Mouse (Mus musculus) kidney, embryonic 16.5 days (tissue): ENCODE results near the gene Secisbp2. TPM values are rescaled to one million over a fixed set of nuclear protein-coding genes. Genes with fewer than 3 reads are reported as not detected.

Source experiments
- ATAC-seq: fragments of 200-750 bp; cut with Nextera tagmentation; 2 replicates; pipeline ENCODE4 v1.8.0; 2017; ENCODE audit warnings: moderate TSS enrichment; ENCODE audit not compliant: low FRiP score, low TSS enrichment
- H3K27ac ChIP-seq: fragments of 300-500 bp; sonication (generic); 2 replicates; pipeline ENCODE4 v1.5.1; 2014; ENCODE audit warnings: low read length
- H3K27me3 ChIP-seq: fragments of 300-500 bp; sonication (generic); 2 replicates; pipeline ENCODE4 v1.6.1; 2014; ENCODE audit warnings: low read length, control low read depth, mixed read lengths; ENCODE audit not compliant: insufficient read depth
- H3K36me3 ChIP-seq: fragments of 300-500 bp; sonication (generic); 2 replicates; pipeline ENCODE4 v1.6.1; 2014; ENCODE audit warnings: low read length, control low read depth, mixed read lengths; ENCODE audit not compliant: insufficient read depth
- H3K4me1 ChIP-seq: fragments of 300-500 bp; sonication (generic); 2 replicates; pipeline ENCODE4 v1.6.1; 2014; ENCODE audit warnings: low read length, control low read depth, mixed read lengths; ENCODE audit not compliant: insufficient read depth
- H3K4me2 ChIP-seq: fragments of 300-500 bp; sonication (generic); replicated peaks from 2 replicates; pipeline ENCODE4 v1.6.1; 2014; ENCODE audit warnings: low read depth, low read length
- H3K4me3 ChIP-seq: fragments of 300-500 bp; sonication (generic); 2 replicates; pipeline ENCODE4 v1.5.1; 2014; ENCODE audit warnings: mild to moderate bottlenecking, low read length
- H3K9ac ChIP-seq: fragments of 300-500 bp; sonication (generic); replicated peaks from 2 replicates; pipeline ENCODE4 v1.6.1; 2014; ENCODE audit warnings: low read length
- H3K9me3 ChIP-seq: fragments of 300-500 bp; sonication (generic); 2 replicates; pipeline ENCODE4 v1.6.1; 2016; ENCODE audit warnings: low read length, control low read depth
- WGBS: fragments of 180-500 bp; shearing (Covaris S2); extraction: QIAGEN DNeasy Blood & Tissue Kit; methylation state at CpG from one replicate; pipeline ENCODE4 v1.1.7; 2014; 5-methylcytosine and 5-hydroxymethylcytosine counted together
- polyA plus RNA-seq: library from polyadenylated mRNA; unstranded; fragments of >200 nt; fragmentation: Nextera tagmentation; extraction: Ambion mirVana; gene quantifications from 2 replicates; pipeline ENCODE4 v1.2.1, GENCODE M21; 2015

The Secisbp2 gene
- polyA plus RNA-seq, 1 experiment from 2014 or later = 32.9 TPM

GRCm38 (mm10) chr13:51723114-51723513 is 71.6 kb downstream of the Secisbp2 start:
- Histone ChIP-seq H3K36me3 (peaks cover 18% of the 10 kb centered on the region), H3K4me3 (no peak overlapping the region), H3K9ac (no peak overlapping the region), H3K27me3 (no peaks in the 10 kb centered on the region), H3K27ac (no peak overlapping the region), H3K9me3 (peaks cover 3% of the 10 kb centered on the region; the same call in 1 of the 2 replicates), H3K4me1 (peaks cover 5% of the 10 kb centered on the region), H3K4me2 (no peak overlapping the region)
- WGBS = 73% methylated on average over 5 of the region's 5 CpGs
- no peak for ATAC-seq

GRCm38 (mm10) chr13:51724566-51724965 is 73.1 kb downstream of the Secisbp2 start:
- Histone ChIP-seq H3K4me3 (no peak overlapping the region), H3K9ac (no peak overlapping the region), H3K9me3 (no peaks in the 10 kb centered on the region), H3K4me1 (peaks cover 15% of the 10 kb centered on the region), H3K27me3 (no peaks in the 10 kb centered on the region), H3K36me3 (0 out of 2 replicates have a peak, but pooled peaks cover 9% of the 10 kb centered on the region), H3K4me2 (no peak overlapping the region), H3K27ac (no peak overlapping the region)
- WGBS = 82% methylated on average over 6 of the region's 6 CpGs
- no peak for ATAC-seq

GRCm38 (mm10) chr13:51725446-51725845 is 73.9 kb downstream of the Secisbp2 start:
- Histone ChIP-seq H3K27ac (no peak overlapping the region), H3K9me3 (no peaks in the 10 kb centered on the region), H3K4me2 (no peak overlapping the region), H3K4me1 (peaks cover 24% of the 10 kb centered on the region), H3K27me3 (no peaks in the 10 kb centered on the region), H3K4me3 (no peak overlapping the region), H3K9ac (no peak overlapping the region), H3K36me3 (0 out of 2 replicates have a peak, but pooled peaks cover 2% of the 10 kb centered on the region)
- WGBS = 89% methylated on average over 7 of the region's 7 CpGs
- no peak for ATAC-seq

GRCm38 (mm10) chr13:51725926-51726574 is 74.6 kb downstream of the Secisbp2 start:
- Histone ChIP-seq H3K9me3 (no peaks in the 10 kb centered on the region), H3K27ac (no peak overlapping the region), H3K4me2 (no peak overlapping the region), H3K4me3 (no peak overlapping the region), H3K9ac (no peak overlapping the region), H3K27me3 (no peaks in the 10 kb centered on the region), H3K4me1 (peaks cover 28% of the 10 kb centered on the region), H3K36me3 (no peaks in the 10 kb centered on the region)
- 56% methylated on average over 8 of the region's 8 CpGs for WGBS
- no peak for ATAC-seq

GRCm38 (mm10) chr13:51727364-51727763 is 75.9 kb downstream of the Secisbp2 start:
- H3K9ac ChIP-seq = no peak overlapping the region
- H3K36me3 ChIP-seq = no peaks in the 10 kb centered on the region
- H3K4me2 ChIP-seq = no peak overlapping the region
- no peak for ATAC-seq
- H3K4me3 ChIP-seq = no peak overlapping the region
- peaks cover 28% of the 10 kb centered on the region for H3K4me1 ChIP-seq
- H3K9me3 ChIP-seq = no peaks in the 10 kb centered on the region
- H3K27me3 ChIP-seq = no peaks in the 10 kb centered on the region
- 41% methylated on average over 6 of the region's 7 CpGs for WGBS
- H3K27ac ChIP-seq = no peak overlapping the region

GRCm38 (mm10) chr13:51729887-51730361 is 78.4 kb downstream of the Secisbp2 start:
- Histone ChIP-seq H3K4me1 (peaks cover 28% of the 10 kb centered on the region), H3K27me3 (no peaks in the 10 kb centered on the region), H3K36me3 (no peaks in the 10 kb centered on the region), H3K4me3 (no peak overlapping the region), H3K9ac (no peak overlapping the region), H3K4me2 (no peak overlapping the region), H3K9me3 (no peaks in the 10 kb centered on the region), H3K27ac (peak overlapping the region; percentile 57; the same call in 1 of the 2 replicates)
- WGBS = 7% methylated on average over 4 of the region's 4 CpGs
- peak; percentile 60 for ATAC-seq

- Histone ChIP-seq H3K9me3 (no peaks in the 10 kb centered on the region), H3K4me2 (no peak overlapping the region), H3K4me1 (peaks cover 27% of the 10 kb centered on the region), H3K36me3 (no peaks in the 10 kb centered on the region), H3K9ac (no peak overlapping the region), H3K27ac (no peak overlapping the region), H3K27me3 (no peaks in the 10 kb centered on the region), H3K4me3 (no peak overlapping the region)
- 91% methylated on average over 7 of the region's 7 CpGs for WGBS
- ATAC-seq = no peak
Observed at GRCm38 (mm10) chr13:51731474-51731873, 80.0 kb downstream of the Secisbp2 start.

GRCm38 (mm10) chr13:51732097-51732664 is 80.7 kb downstream of the Secisbp2 start:
- no peak overlapping the region for H3K27ac ChIP-seq
- peaks cover 30% of the 10 kb centered on the region for H3K4me1 ChIP-seq
- no peak overlapping the region for H3K9ac ChIP-seq
- ATAC-seq = no peak
- H3K36me3 ChIP-seq = no peaks in the 10 kb centered on the region
- no peaks in the 10 kb centered on the region for H3K9me3 ChIP-seq
- H3K4me2 ChIP-seq = no peak overlapping the region
- WGBS = 66% methylated on average over 14 of the region's 14 CpGs
- no peaks in the 10 kb centered on the region for H3K27me3 ChIP-seq
- no peak overlapping the region for H3K4me3 ChIP-seq
